ENCODE assay signal across 7 mouse cellular contexts in the genomic region with DNA sequence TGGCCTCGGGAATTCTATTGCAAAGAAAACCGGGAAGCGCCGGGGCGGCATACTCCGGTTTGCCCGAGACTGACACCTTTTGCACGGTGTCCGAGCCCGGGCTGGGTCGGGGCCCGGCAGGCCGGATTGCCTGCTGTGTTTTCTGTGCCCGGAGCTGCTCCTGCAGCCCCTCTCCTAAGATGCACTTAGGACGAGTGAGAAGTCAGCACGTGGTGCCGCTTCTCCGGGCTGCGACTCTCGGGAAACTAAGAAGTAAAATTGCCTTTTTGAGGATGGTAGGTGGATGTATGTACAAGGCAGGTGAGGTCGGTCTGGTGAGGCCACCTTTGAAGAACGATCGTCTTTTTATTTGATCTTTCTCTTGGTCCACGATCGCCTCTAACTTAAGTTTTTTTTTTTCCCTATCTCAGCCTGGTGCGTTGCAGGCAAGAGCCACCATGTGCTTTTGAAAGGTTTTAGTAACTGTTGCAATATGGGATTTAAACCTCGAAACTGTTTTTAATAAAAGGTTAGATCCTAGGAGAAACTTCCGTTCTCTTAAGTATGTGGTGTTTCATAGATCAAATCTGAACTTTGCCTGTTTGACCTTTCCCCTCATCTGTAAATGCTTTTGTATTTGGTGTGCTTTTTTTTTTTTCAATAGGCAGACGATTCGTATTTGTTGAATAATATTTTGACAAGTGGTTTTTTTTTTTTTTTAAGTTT. TPM values are rescaled to one million over a fixed set of nuclear protein-coding genes. Genes with fewer than 3 reads are reported as not detected.
A peak's percentile ranks its signal among the peaks of the same experiment; 100 is the strongest.
DNase-seq lines count a peak whose midpoint lies in the region; ATAC-seq and TF ChIP-seq lines count a peak whose summit lies in the region.

No protein-coding gene starts in this region.

- peaks cover 15% of the 10 kb centered on the region for H3K27me3 ChIP-seq in megakaryocyte, embryonic 14.5 days (replicated peaks)
- H3K27me3 ChIP-seq in embryonic facial prominence, embryonic 14.5 days (replicated peaks; ENCODE audit: control insufficient read depth, insufficient read depth, low read length), result no peaks in the 10 kb centered on the region
- no peaks in the 10 kb centered on the region for H3K27me3 ChIP-seq in limb, embryonic 13.5 days
- H3K27me3 ChIP-seq in stomach, postnatal 0 days (ENCODE audit: control insufficient read depth, insufficient read depth, low read length), result no peaks in the 10 kb centered on the region

- TF ChIP-seq EP300 in stomach, postnatal 0 days (optimal IDR thresholded peaks at IDR 0.05), result no peak

- peak overlapping the region; percentile 86 for H3K27ac ChIP-seq in embryonic facial prominence, embryonic 14.5 days (replicated peaks; ENCODE audit: low read depth, low read length)
- H3K27ac ChIP-seq in limb, embryonic 13.5 days, result peak overlapping the region; percentile 92; the same call in 1 of the 2 replicates
- H3K27ac ChIP-seq in stomach, postnatal 0 days (replicated peaks), result peak overlapping the region; percentile 91

- no peaks in the 10 kb centered on the region for H3K36me3 ChIP-seq in megakaryocyte, embryonic 14.5 days (replicated peaks; ENCODE audit: low read length)
- H3K36me3 ChIP-seq in embryonic facial prominence, embryonic 14.5 days (ENCODE audit: control insufficient read depth, insufficient read depth, low read length), result no peaks in the 10 kb centered on the region
- H3K36me3 ChIP-seq in limb, embryonic 13.5 days, result no peaks in the 10 kb centered on the region
- no peaks in the 10 kb centered on the region for H3K36me3 ChIP-seq in stomach, postnatal 0 days (ENCODE audit: control insufficient read depth, insufficient read depth, low read length)

- under 1% methylated on average over 30 of the region's 30 CpGs for WGBS in embryonic facial prominence, embryonic 14.5 days
- under 1% methylated on average over 30 of the region's 30 CpGs for WGBS in limb, embryonic 13.5 days
- 1% methylated on average over 29 of the region's 30 CpGs for WGBS in stomach, postnatal 0 days

- H3K4me3 ChIP-seq in megakaryocyte, embryonic 14.5 days (replicated peaks), result peak overlapping the region; percentile 99
- peak overlapping the region; percentile 79 for H3K4me3 ChIP-seq in embryonic facial prominence, embryonic 14.5 days (ENCODE audit: low read depth, low read length)
- H3K4me3 ChIP-seq in limb, embryonic 13.5 days, result peak overlapping the region; percentile 78
- H3K4me3 ChIP-seq in stomach, postnatal 0 days (ENCODE audit: low read depth, low read length), result peak overlapping the region; percentile 75

- H3K9me3 ChIP-seq in megakaryocyte, embryonic 14.5 days, result no peaks in the 10 kb centered on the region
- H3K9me3 ChIP-seq in embryonic facial prominence, embryonic 14.5 days (ENCODE audit: control insufficient read depth, low read length), result no peaks in the 10 kb centered on the region
- H3K9me3 ChIP-seq in limb, embryonic 13.5 days, result no peaks in the 10 kb centered on the region
- H3K9me3 ChIP-seq in stomach, postnatal 0 days (ENCODE audit: control insufficient read depth, low read length), result no peaks in the 10 kb centered on the region

- H3K9ac ChIP-seq in embryonic facial prominence, embryonic 14.5 days (ENCODE audit: low read depth, low read length), result peak overlapping the region; percentile 91
- peak overlapping the region; percentile 93 for H3K9ac ChIP-seq in limb, embryonic 13.5 days
- H3K9ac ChIP-seq in stomach, postnatal 0 days (ENCODE audit: low read length), result peak overlapping the region; percentile 84

- peaks cover 66% of the 10 kb centered on the region for H3K4me1 ChIP-seq in megakaryocyte, embryonic 14.5 days
- H3K4me1 ChIP-seq in embryonic facial prominence, embryonic 14.5 days (ENCODE audit: control insufficient read depth, insufficient read depth, low read length), result peaks cover 33% of the 10 kb centered on the region
- H3K4me1 ChIP-seq in limb, embryonic 13.5 days, result peaks cover 40% of the 10 kb centered on the region
- H3K4me1 ChIP-seq in stomach, postnatal 0 days (replicated peaks; ENCODE audit: control insufficient read depth, insufficient read depth), result no peaks in the 10 kb centered on the region

- no peak for ATAC-seq in megakaryocyte, adult 5-6 weeks (ENCODE audit: poor library complexity, severe bottlenecking)
- peak; percentile 51 for ATAC-seq in embryonic facial prominence, embryonic 14.5 days (ENCODE audit: low read depth)
- peak; percentile 58 for ATAC-seq in limb, embryonic 13.5 days (ENCODE audit: low FRiP score, low read depth)
- peak; percentile 43; the same call in 1 of the 2 replicates for ATAC-seq in stomach, postnatal 0 days (ENCODE audit: low FRiP score, low TSS enrichment)

- no peak for TF ChIP-seq CTCF in stomach, postnatal 0 days (IDR thresholded peaks at IDR 0.05; ENCODE audit: low read depth)

- H3K4me2 ChIP-seq in embryonic facial prominence, embryonic 14.5 days (ENCODE audit: low read depth, low read length), result peak overlapping the region; percentile 70
- peak overlapping the region; percentile 92 for H3K4me2 ChIP-seq in limb, embryonic 13.5 days (replicated peaks)
- H3K4me2 ChIP-seq in stomach, postnatal 0 days (replicated peaks; ENCODE audit: low read depth), result peak overlapping the region; percentile 88

- DNase-seq in embryonic facial prominence, embryonic 14.5 days (ENCODE audit: low spot score), result peak; percentile 44
- DNase-seq in stomach, postnatal 0 days (ENCODE audit: low spot score), result no peak
- DNase-seq in cerebellum, postnatal 14 days, result no peak
- DNase-seq in kidney, adult 18-20 months, result no peak

RNA-seq across cellular contexts. Expression of a gene that starts 0.8 kb away (rescaled TPM):
- polyA plus RNA-seq in megakaryocyte, embryonic 14.5 days (2012; ENCODE audit: insufficient read depth, low replicate concordance), result 111 and 175 TPM in 2 replicates
- 7.6 and 12.8 TPM in 2 replicates for total RNA-seq in megakaryocyte, adult 5-6 weeks (2015)
- total RNA-seq in megakaryocyte, adult 5-6 weeks (2017), result 10.6 and 15.5 TPM in 2 replicates
- 1.5 TPM in 1 of 2 replicates, not detected in the other for polyA plus RNA-seq in embryonic facial prominence, embryonic 14.5 days (2014; fragmentation: Nextera tagmentation; extraction: Ambion mirVana)
- polyA plus RNA-seq in limb, embryonic 13.5 days (2015; fragmentation: Nextera tagmentation; extraction: Ambion mirVana), result 3.2 and 7.1 TPM in 2 replicates
- not detected in 2 replicates for polyA plus RNA-seq in stomach, postnatal 0 days (2015; fragmentation: Nextera tagmentation; extraction: Ambion mirVana)

RNA-seq across cellular contexts. Expression of a gene that starts 1.2 kb away (rescaled TPM):
- 15.0 and 19.0 TPM in 2 replicates for polyA plus RNA-seq in megakaryocyte, embryonic 14.5 days (2012; ENCODE audit: insufficient read depth, low replicate concordance)
- total RNA-seq in megakaryocyte, adult 5-6 weeks (2015), result 24.9 and 31.9 TPM in 2 replicates
- 13.3 and 20.1 TPM in 2 replicates for total RNA-seq in megakaryocyte, adult 5-6 weeks (2017)
- polyA plus RNA-seq in embryonic facial prominence, embryonic 14.5 days (2014; fragmentation: Nextera tagmentation; extraction: Ambion mirVana), result 90.5 and 93.0 TPM in 2 replicates
- 142 and 145 TPM in 2 replicates for polyA plus RNA-seq in limb, embryonic 13.5 days (2015; fragmentation: Nextera tagmentation; extraction: Ambion mirVana)
- 54.5 and 57.2 TPM in 2 replicates for polyA plus RNA-seq in stomach, postnatal 0 days (2015; fragmentation: Nextera tagmentation; extraction: Ambion mirVana)

RNA-seq across cellular contexts. Expression of a gene that starts 49.3 kb away (rescaled TPM):
- 5.2 and 14.1 TPM in 2 replicates for polyA plus RNA-seq in megakaryocyte, embryonic 14.5 days (2012; ENCODE audit: insufficient read depth, low replicate concordance)
- total RNA-seq in megakaryocyte, adult 5-6 weeks (2015), result 2.7 and 5.5 TPM in 2 replicates
- 8.5 and 9.2 TPM in 2 replicates for total RNA-seq in megakaryocyte, adult 5-6 weeks (2017)
- polyA plus RNA-seq in embryonic facial prominence, embryonic 14.5 days (2014; fragmentation: Nextera tagmentation; extraction: Ambion mirVana), result 8.6 and 10.1 TPM in 2 replicates
- 10.4 and 10.5 TPM in 2 replicates for polyA plus RNA-seq in limb, embryonic 13.5 days (2015; fragmentation: Nextera tagmentation; extraction: Ambion mirVana)
- polyA plus RNA-seq in stomach, postnatal 0 days (2015; fragmentation: Nextera tagmentation; extraction: Ambion mirVana), result 9.0 and 10.0 TPM in 2 replicates

Comparison
In these comparisons a context has a peak if more than half of its experiments do, and no peak if none do; other contexts are left out.
1. RNA of a gene that starts 0.8 kb away (polyA plus RNA-seq): 111 to 175 TPM in megakaryocyte, embryonic 14.5 days; 3.2 to 7.1 TPM in limb, embryonic 13.5 days, 1.5 TPM in embryonic facial prominence, embryonic 14.5 days and not detected in stomach, postnatal 0 days; every median in the first group is over 10 times any median in the second.
2. Peak in every context shown above with its lines, with median percentiles within 50 percentile points of each other: H3K4me3 ChIP-seq, H3K27ac ChIP-seq, H3K4me2 ChIP-seq and H3K9ac ChIP-seq.